Comparison of ENCODE assay signal across 29 mouse cellular contexts in genomic region chr13:58882468-58882867, GRCm38 (mm10).
"Had no signal": no experiment of that assay in that cellular context is flagged by ENCODE, and none has a peak within 500 bp of the region (broad histone marks: within the 10 kb centered on the region; RNA-seq: fewer than 3 reads in every experiment).

No protein-coding gene starts in this region.

- H3K9me3 ChIP-seq: limb, embryonic 10.5 days; limb, embryonic 12.5 days; limb, embryonic 13.5 days; limb, embryonic 15.5 days; liver, embryonic 12.5 days; liver, embryonic 13.5 days; liver, embryonic 15.5 days; lung, embryonic 15.5 days; midbrain, embryonic 10.5 days; midbrain, embryonic 12.5 days; midbrain, embryonic 13.5 days; midbrain, embryonic 15.5 days had no signal

- H3K4me3 ChIP-seq: limb, embryonic 10.5 days; limb, embryonic 12.5 days; limb, embryonic 13.5 days; limb, embryonic 15.5 days; liver, embryonic 12.5 days; liver, embryonic 13.5 days; liver, embryonic 15.5 days; lung, embryonic 15.5 days; megakaryocyte, embryonic 14.5 days; midbrain, embryonic 10.5 days; midbrain, embryonic 12.5 days; midbrain, embryonic 13.5 days; midbrain, embryonic 15.5 days; myocyte had no signal

- H3K27ac ChIP-seq: limb, embryonic 10.5 days; limb, embryonic 12.5 days; limb, embryonic 13.5 days; limb, embryonic 15.5 days; liver, embryonic 12.5 days; liver, embryonic 13.5 days; liver, embryonic 14.5 days; liver, embryonic 15.5 days; lung, embryonic 15.5 days; macrophage; midbrain, embryonic 10.5 days; midbrain, embryonic 12.5 days; midbrain, embryonic 13.5 days; midbrain, embryonic 15.5 days had no signal

- DNase-seq: left cerebral cortex, postnatal 4 days; liver; liver, embryonic 13.5 days; liver, postnatal 0 days; lung, adult 18-20 months; lung, adult 2 months; lung, embryonic 14.5 days; lung, postnatal 10 days; lung, postnatal 14 days; lung, postnatal 36 days; lung, postnatal 4 days; midbrain, embryonic 14.5 days had no signal

- H3K9ac ChIP-seq: limb, embryonic 12.5 days; limb, embryonic 13.5 days; limb, embryonic 15.5 days; liver, embryonic 12.5 days; liver, embryonic 13.5 days; liver, embryonic 14.5 days; liver, embryonic 15.5 days; liver, postnatal 0 days; lung, embryonic 14.5 days; lung, embryonic 15.5 days; midbrain, embryonic 12.5 days; midbrain, embryonic 13.5 days; midbrain, embryonic 15.5 days had no signal

- H3K27me3 ChIP-seq: limb, embryonic 12.5 days; limb, embryonic 13.5 days; limb, embryonic 15.5 days; liver, embryonic 12.5 days; liver, embryonic 13.5 days; liver, embryonic 15.5 days; lung, embryonic 15.5 days; megakaryocyte, embryonic 14.5 days; midbrain, embryonic 12.5 days; midbrain, embryonic 13.5 days; midbrain, embryonic 15.5 days had no signal

- H3K4me1 ChIP-seq: limb, embryonic 10.5 days; limb, embryonic 12.5 days; limb, embryonic 13.5 days; limb, embryonic 15.5 days; liver, embryonic 12.5 days; liver, embryonic 13.5 days; liver, embryonic 15.5 days; lung, embryonic 15.5 days; megakaryocyte, embryonic 14.5 days; midbrain, embryonic 10.5 days; midbrain, embryonic 13.5 days had no signal

- ATAC-seq: liver, embryonic 12.5 days; liver, postnatal 0 days; lung, postnatal 0 days; midbrain, embryonic 13.5 days; midbrain, embryonic 15.5 days; midbrain, embryonic 16.5 days had no signal

- H3K36me3 ChIP-seq: limb, embryonic 10.5 days; limb, embryonic 12.5 days; limb, embryonic 13.5 days; limb, embryonic 15.5 days; liver, embryonic 12.5 days; liver, embryonic 13.5 days; liver, embryonic 15.5 days; lung, embryonic 15.5 days; midbrain, embryonic 10.5 days had no signal
